Mouse (Mus musculus) bone marrow macrophage, adult 2 months (primary cell): ENCODE results near the gene Cetn3.

Experiments used
- CTCF ChIP-seq: IDR thresholded peaks from 2 replicates; pipeline ENCODE4 v1.5.1; 2012; ENCODE audit warnings: low read depth, mild to moderate bottlenecking, low read length, moderate library complexity
- POLR2A ChIP-seq: IDR thresholded peaks from 2 replicates; pipeline ENCODE4 v1.6.1; 2012; ENCODE audit warnings: mild to moderate bottlenecking, low read depth, low read length, borderline replicate concordance

GRCm38 (mm10) chr13:81743391-81744091, 39.3 kb upstream of the Cetn3 start:
- TF ChIP-seq POLR2A = no peak
- TF ChIP-seq CTCF = no peak
